ENCODE assay signal across 14 mouse cellular contexts in the genomic region with DNA sequence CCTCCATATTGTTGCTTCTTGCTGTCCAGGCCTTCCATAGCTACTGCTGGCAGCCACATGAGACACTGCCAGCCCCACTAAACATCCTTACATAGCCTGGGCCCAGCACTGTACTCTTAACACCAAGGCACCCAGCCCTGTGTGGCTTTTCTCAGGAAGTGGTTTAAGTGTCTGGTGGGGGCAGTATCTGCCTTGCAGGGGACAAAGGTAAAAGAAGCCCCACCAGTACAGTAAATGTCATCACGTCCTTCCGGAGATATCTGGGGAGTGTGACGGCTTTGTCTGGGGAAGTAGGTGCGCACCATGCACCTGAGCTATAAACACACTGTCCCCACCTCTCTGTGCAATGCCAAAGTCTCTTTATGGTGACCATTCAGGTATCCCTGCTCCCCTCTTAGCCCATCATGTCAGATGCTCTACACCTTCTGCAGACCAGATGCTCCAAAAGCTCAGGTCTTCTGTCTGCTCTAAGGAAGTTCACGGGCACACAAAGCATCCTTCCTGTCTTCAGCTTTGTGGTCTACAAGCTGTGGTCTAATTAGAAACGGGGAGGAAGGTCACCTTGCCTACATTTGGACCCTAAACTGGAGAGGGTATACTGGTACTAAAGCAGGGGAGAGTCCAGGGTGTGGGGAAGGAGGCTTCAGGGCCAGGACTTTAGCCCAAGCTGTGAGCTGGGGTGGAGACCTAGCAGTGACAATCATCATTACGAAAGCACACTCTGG. TPM values are rescaled to one million over a fixed set of nuclear protein-coding genes. Genes with fewer than 3 reads are reported as not detected.
DNase-seq lines count a peak whose midpoint lies in the region; ATAC-seq lines count a peak whose summit lies in the region.
"Had no signal": no experiment of that assay in that cellular context is flagged by ENCODE, and none has a peak within 500 bp of the region (broad histone marks: within the 10 kb centered on the region; RNA-seq: fewer than 3 reads in every experiment).

No protein-coding gene starts in this region.

- 90% methylated on average over 7 of the region's 7 CpGs for WGBS in hindbrain, embryonic 12.5 days

- no peak overlapping the region for H3K9ac ChIP-seq in hindbrain, embryonic 12.5 days
- H3K9ac ChIP-seq: limb, embryonic 13.5 days had no signal

- H3K36me3 ChIP-seq in splenic B cell, adult 2 months (ENCODE audit: control insufficient read depth, insufficient read depth, low read length, poor library complexity, severe bottlenecking): peaks cover 6% of the 10 kb centered on the region
- H3K36me3 ChIP-seq in hindbrain, embryonic 12.5 days: peaks cover 13% of the 10 kb centered on the region; the same call in 1 of the 2 replicates
- H3K36me3 ChIP-seq: limb, embryonic 13.5 days had no signal

- intact Hi-C loops in left cerebral cortex, postnatal 10 days (cut with DNase I): no loop called here

- no peaks in the 10 kb centered on the region for H3K27me3 ChIP-seq in splenic B cell, adult 2 months (ENCODE audit: control insufficient read depth, insufficient read depth, low read length, poor library complexity, severe bottlenecking)
- no peaks in the 10 kb centered on the region for H3K27me3 ChIP-seq in hindbrain, embryonic 12.5 days
- H3K27me3 ChIP-seq: limb, embryonic 13.5 days had no signal

- no peaks in the 10 kb centered on the region for H3K4me1 ChIP-seq in hindbrain, embryonic 12.5 days

- peak; percentile 83 for ATAC-seq in CD4-positive, CD25-positive, alpha-beta regulatory T cell, adult 4 months
- ATAC-seq in hematopoietic stem cell, adult 5-6 weeks (replicated peaks in 1 of 2; ENCODE audit: insufficient read depth in 1 of 2, low FRiP score in 2 of 2, low TSS enrichment in 1 of 2, low read depth in 1 of 2, poor library complexity in 2 of 2, severe bottlenecking in 2 of 2): peak; percentile 34 to 40; a peak in 1 of 4 replicates
- no peak for ATAC-seq in hindbrain, embryonic 12.5 days (ENCODE audit: low FRiP score)
- ATAC-seq: forebrain, embryonic 14.5 days; hindbrain, postnatal 0 days had no signal

- no peak overlapping the region for H3K4me3 ChIP-seq in hindbrain, embryonic 12.5 days
- H3K4me3 ChIP-seq: limb, embryonic 13.5 days had no signal

- H3K9me3 ChIP-seq in hindbrain, embryonic 12.5 days (replicated peaks): no peaks in the 10 kb centered on the region
- H3K9me3 ChIP-seq: limb, embryonic 13.5 days had no signal

- peak; percentile 74 for DNase-seq in CD4-positive helper T cell, adult 2 months (ENCODE audit: low read depth, low spot score)
- peak; percentile 76 for DNase-seq in splenic B cell, adult 2 months (ENCODE audit: low read depth, low spot score)
- DNase-seq in left cerebral cortex, postnatal 10 days (ENCODE audit: extremely low spot score in 1 of 2, low spot score in 2 of 2): no peak
- no peak for DNase-seq in right cerebral cortex, postnatal 4 days
- DNase-seq: adrenal gland, postnatal 36 days; gastrocnemius, postnatal 25 days; right cerebral cortex, postnatal 14 days had no signal

- no peak overlapping the region for H3K4me2 ChIP-seq in hindbrain, embryonic 12.5 days (replicated peaks)
- H3K4me2 ChIP-seq: limb, embryonic 13.5 days had no signal

- no peak overlapping the region for H3K27ac ChIP-seq in hindbrain, embryonic 12.5 days
- H3K27ac ChIP-seq: hindbrain, postnatal 0 days; limb, embryonic 13.5 days had no signal

RNA-seq across cellular contexts. Expression of a gene that starts 26.9 kb away (rescaled TPM):
- polyA plus RNA-seq in CD4-positive, CD25-positive, alpha-beta regulatory T cell, adult 4 months (2017; shearing (Covaris generic)): 10 to 100 TPM; 26.9 to 33.5 TPM
- 9.5 and 24.3 TPM in 2 replicates for total RNA-seq in hematopoietic stem cell, adult 5-6 weeks (2017)
- 10 to 100 TPM; 80.9 to 93.2 TPM for total RNA-seq in left cerebral cortex, postnatal 10 days (2021)
- polyA plus RNA-seq in hindbrain, embryonic 12.5 days (2016; fragmentation: Nextera tagmentation; extraction: Ambion mirVana): 14.5 and 15.7 TPM in 2 replicates
- total RNA-seq: MEL had no signal

Comparison
In these comparisons a context has a peak if more than half of its experiments do, and no peak if none do; other contexts are left out.
1. DNase-seq: peak in CD4-positive helper T cell, adult 2 months (single experiment) and splenic B cell, adult 2 months (single experiment); none in left cerebral cortex, postnatal 10 days (0 of 2) and right cerebral cortex, postnatal 4 days (single experiment).